Mouse (Mus musculus): ENCODE measurements around the gene Nat8f1. TPM values are rescaled to one million over a fixed set of nuclear protein-coding genes. Genes with fewer than 3 reads are reported as not detected.
"Not testable (repeated sequence)": the region's sequence is repeated elsewhere in the genome, so short reads cannot be mapped to it uniquely, and the experiment has no call there.

Nat8f1 gene
- 10.3 and 12.5 TPM in 2 replicates for polyA plus RNA-seq (2012; rRNA removed)

DNA sequence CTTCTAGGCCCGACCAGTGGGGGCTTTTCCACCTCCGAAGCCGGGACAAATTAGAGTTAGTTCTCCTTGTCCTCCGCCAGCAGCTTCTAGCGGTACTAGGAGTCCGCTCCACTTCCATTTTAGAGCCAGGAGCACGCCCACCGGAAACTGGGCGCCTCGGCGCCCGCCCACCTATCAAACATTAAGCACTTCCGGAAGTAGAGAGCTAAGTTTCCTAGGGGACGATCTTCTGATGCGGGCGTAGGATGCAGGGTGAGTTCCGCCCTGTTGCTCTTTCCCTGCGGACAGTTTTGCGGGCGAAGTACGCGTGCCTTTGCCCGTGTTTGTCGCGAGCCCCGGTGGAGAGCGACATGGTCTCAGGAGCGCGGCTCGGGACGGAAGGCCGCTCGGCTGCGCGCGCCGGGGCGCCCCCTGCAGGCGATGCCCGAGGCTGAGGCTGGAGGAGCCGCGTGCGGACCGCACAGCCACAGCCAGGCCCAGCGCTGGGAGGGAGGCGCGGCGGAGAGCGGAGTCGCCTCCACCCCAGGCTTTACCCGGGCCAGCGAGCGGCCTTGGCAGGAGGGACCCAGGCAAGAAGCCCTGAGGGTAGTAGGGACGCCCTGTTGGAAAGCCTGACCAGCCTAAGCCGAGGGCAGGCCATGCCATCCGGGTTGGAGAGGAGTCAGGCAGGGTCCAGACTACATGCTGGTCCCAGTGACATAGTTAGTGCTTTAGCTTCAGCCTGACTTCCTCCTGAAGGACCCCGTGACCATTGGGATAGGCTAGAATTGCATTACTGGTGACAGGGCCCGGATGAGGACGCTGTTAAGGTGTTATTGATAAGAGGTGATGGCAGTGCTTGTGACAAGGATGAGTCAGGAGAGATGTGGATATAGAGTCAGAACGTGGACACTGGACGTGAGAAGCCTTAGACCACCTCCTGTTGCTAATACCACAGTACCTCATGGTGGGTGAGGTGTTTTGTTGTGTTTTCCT, at the start of gene Nat8f1:
Gene Nat8f1 (minus strand): TSS at position 149 of the 975 bp plus-strand sequence.
- Histone ChIP-seq H3K27ac (ENCODE audit: control insufficient read depth, insufficient read depth, low read length) (peak within 1 kb of the TSS; percentile 70), H3K4me3 (ENCODE audit: control insufficient read depth, insufficient read depth, low read length) (peak within 1 kb of the TSS; percentile 91)
- H3K36me3 ChIP-seq (ENCODE audit: control insufficient read depth, insufficient read depth, low read length); H3K27me3 ChIP-seq (ENCODE audit: control insufficient read depth, insufficient read depth, low read length); H3K4me1 ChIP-seq (replicated peaks; ENCODE audit: control insufficient read depth, insufficient read depth, low read length): not testable (repeated sequence)
- peak; percentile 82 for DNase-seq
- 2% methylated on average over 61 of the region's 61 CpGs for WGBS
- TF ChIP-seq CTCF (IDR thresholded peaks at IDR 0.05; ENCODE audit: borderline replicate concordance, control insufficient read depth, extremely low read depth, insufficient read depth, low read length, poor library complexity) = peak; percentile 95
- 0 out of 2 replicates have a peak, but pooled peaks have one; percentile 14 for TF ChIP-seq POLR2A (IDR thresholded peaks at IDR 0.05; ENCODE audit: control insufficient read depth, extremely low read depth, insufficient read depth, low read length, poor library complexity)

DNA sequence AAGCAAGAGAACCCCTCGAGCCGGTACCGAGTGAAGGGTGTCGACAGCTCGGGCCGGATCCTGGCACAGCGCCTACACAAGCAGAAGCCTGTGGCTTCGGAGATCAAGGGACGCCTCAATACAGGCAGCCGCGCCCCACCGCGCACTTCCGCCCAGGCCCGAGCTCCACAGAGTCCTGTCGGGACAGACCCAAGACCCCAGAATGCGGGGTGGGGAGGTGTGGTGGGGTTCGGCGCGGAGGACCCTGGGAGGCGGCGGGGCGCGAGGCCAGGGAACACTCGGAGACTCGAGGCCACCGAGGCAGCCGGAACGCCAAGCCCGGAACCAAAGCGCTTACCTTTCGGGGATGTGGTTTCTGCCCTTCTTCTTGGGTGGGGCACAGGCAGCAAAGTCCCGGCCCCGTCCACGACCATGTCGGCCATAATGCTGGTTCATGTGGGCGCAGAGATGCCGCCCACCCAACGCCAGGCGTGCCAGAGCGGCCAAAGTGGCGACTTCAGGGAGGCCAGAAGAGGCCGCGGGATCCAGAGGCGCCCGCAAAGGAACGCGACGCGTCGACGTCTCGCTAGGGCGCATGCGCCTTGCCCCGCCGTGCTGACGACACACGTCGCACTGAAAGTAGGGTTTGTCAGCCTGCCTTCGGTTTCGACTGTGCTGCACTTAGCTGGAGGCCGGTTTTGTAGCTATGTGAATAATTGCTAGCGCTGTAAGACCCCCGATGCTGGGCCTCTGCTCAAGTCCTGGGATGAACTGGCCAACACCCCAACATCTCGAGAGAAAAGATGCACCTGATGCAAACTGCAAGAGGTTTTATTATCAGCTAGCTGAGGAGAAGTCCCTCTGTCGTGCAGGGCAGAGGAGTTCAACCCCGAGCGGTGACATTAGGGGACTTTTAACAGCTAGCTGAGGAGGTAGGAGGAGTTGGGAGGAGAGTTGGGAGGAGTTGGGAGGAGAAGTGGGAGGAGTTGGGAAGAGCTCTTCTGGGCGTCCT, 45.9 kb upstream of the Nat8f1 start, which contains the start of gene Dusp11:
Gene Dusp11 (minus strand): TSS at position 567 of the 991 bp plus-strand sequence.
- Histone ChIP-seq H3K36me3 (ENCODE audit: control insufficient read depth, insufficient read depth, low read length) (peaks cover 6% of the 10 kb centered on the region), H3K4me3 (ENCODE audit: control insufficient read depth, insufficient read depth, low read length) (peak within 1 kb of the TSS; percentile 76), H3K4me1 (replicated peaks; ENCODE audit: control insufficient read depth, insufficient read depth, low read length) (peaks cover 6% of the 10 kb centered on the region), H3K27ac (ENCODE audit: control insufficient read depth, insufficient read depth, low read length) (peak within 1 kb of the TSS; percentile 86), H3K27me3 (ENCODE audit: control insufficient read depth, insufficient read depth, low read length) (no peaks in the 10 kb centered on the region)
- peak; percentile 91 for DNase-seq
- under 1% methylated on average over 70 of the region's 70 CpGs for WGBS
- peak; percentile 58; the same call in 1 of the 2 replicates for TF ChIP-seq CTCF (IDR thresholded peaks at IDR 0.05; ENCODE audit: borderline replicate concordance, control insufficient read depth, extremely low read depth, insufficient read depth, low read length, poor library complexity)
- TF ChIP-seq POLR2A (IDR thresholded peaks at IDR 0.05; ENCODE audit: control insufficient read depth, extremely low read depth, insufficient read depth, low read length, poor library complexity) = peak; percentile 83

- no peaks in the 10 kb centered on the region for H3K4me1 ChIP-seq (replicated peaks; ENCODE audit: control insufficient read depth, insufficient read depth, low read length)
- 93% methylated on average over 3 of the region's 3 CpGs for WGBS
- H3K4me3 ChIP-seq (ENCODE audit: control insufficient read depth, insufficient read depth, low read length) = no peak overlapping the region
- H3K27ac ChIP-seq (ENCODE audit: control insufficient read depth, insufficient read depth, low read length) = no peak overlapping the region
- no peak for DNase-seq
- H3K36me3 ChIP-seq (ENCODE audit: control insufficient read depth, insufficient read depth, low read length) = peaks cover 38% of the 10 kb centered on the region
- TF ChIP-seq CTCF (IDR thresholded peaks at IDR 0.05; ENCODE audit: borderline replicate concordance, control insufficient read depth, extremely low read depth, insufficient read depth, low read length, poor library complexity) (no peak), POLR2A (IDR thresholded peaks at IDR 0.05; ENCODE audit: control insufficient read depth, extremely low read depth, insufficient read depth, low read length, poor library complexity) (no peak)
- H3K27me3 ChIP-seq (ENCODE audit: control insufficient read depth, insufficient read depth, low read length) = no peaks in the 10 kb centered on the region
Measured at GRCm38 (mm10) chr6:85957581-85957980, 42.1 kb upstream of the Nat8f1 start.

GRCm38 (mm10) chr6:85948549-85948948, 33.1 kb upstream of the Nat8f1 start:
- no peak for DNase-seq
- peaks cover 96% of the 10 kb centered on the region for H3K36me3 ChIP-seq (ENCODE audit: control insufficient read depth, insufficient read depth, low read length)
- no peak overlapping the region for H3K4me3 ChIP-seq (ENCODE audit: control insufficient read depth, insufficient read depth, low read length)
- WGBS = 94% methylated on average over 6 of the region's 6 CpGs
- no peak for TF ChIP-seq POLR2A (IDR thresholded peaks at IDR 0.05; ENCODE audit: control insufficient read depth, extremely low read depth, insufficient read depth, low read length, poor library complexity)
- TF ChIP-seq CTCF (IDR thresholded peaks at IDR 0.05; ENCODE audit: borderline replicate concordance, control insufficient read depth, extremely low read depth, insufficient read depth, low read length, poor library complexity) = no peak
- no peaks in the 10 kb centered on the region for H3K4me1 ChIP-seq (replicated peaks; ENCODE audit: control insufficient read depth, insufficient read depth, low read length)
- no peak overlapping the region for H3K27ac ChIP-seq (ENCODE audit: control insufficient read depth, insufficient read depth, low read length)
- H3K27me3 ChIP-seq (ENCODE audit: control insufficient read depth, insufficient read depth, low read length) = no peaks in the 10 kb centered on the region

DNA sequence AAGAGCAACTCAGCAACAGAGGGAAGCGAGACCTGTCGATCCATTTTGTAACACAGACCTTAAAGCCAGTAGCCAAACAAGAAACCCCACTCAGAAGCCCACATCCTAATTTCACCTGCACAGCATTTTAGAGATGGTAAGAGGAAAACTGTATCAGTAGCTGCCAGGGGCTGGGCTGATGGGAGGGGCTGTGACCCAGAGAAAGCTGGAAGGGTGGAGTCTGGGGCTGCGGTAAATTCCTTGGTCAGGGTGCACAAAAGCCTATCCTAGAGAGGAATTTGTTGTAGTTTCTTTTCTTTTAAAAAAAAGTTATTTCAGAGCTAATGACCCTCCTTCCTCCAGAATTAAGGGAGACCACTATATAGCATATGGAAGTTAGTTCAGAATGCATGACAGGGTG, 27.0 kb upstream of the Nat8f1 start:
- H3K36me3 ChIP-seq (ENCODE audit: control insufficient read depth, insufficient read depth, low read length) = peaks cover 46% of the 10 kb centered on the region
- WGBS = 100% methylated on average over 3 of the region's 3 CpGs
- H3K27me3 ChIP-seq (ENCODE audit: control insufficient read depth, insufficient read depth, low read length) = no peaks in the 10 kb centered on the region
- H3K4me1 ChIP-seq (replicated peaks; ENCODE audit: control insufficient read depth, insufficient read depth, low read length) = peaks cover 7% of the 10 kb centered on the region; the same call in 1 of the 2 replicates
- TF ChIP-seq POLR2A (IDR thresholded peaks at IDR 0.05; ENCODE audit: control insufficient read depth, extremely low read depth, insufficient read depth, low read length, poor library complexity) = no peak
- no peak for TF ChIP-seq CTCF (IDR thresholded peaks at IDR 0.05; ENCODE audit: borderline replicate concordance, control insufficient read depth, extremely low read depth, insufficient read depth, low read length, poor library complexity)
- DNase-seq = no peak
- no peak overlapping the region for H3K27ac ChIP-seq (ENCODE audit: control insufficient read depth, insufficient read depth, low read length)
- no peak overlapping the region for H3K4me3 ChIP-seq (ENCODE audit: control insufficient read depth, insufficient read depth, low read length)

GRCm38 (mm10) chr6:85938701-85939100, 23.2 kb upstream of the Nat8f1 start:
- no peak for TF ChIP-seq CTCF (IDR thresholded peaks at IDR 0.05; ENCODE audit: borderline replicate concordance, control insufficient read depth, extremely low read depth, insufficient read depth, low read length, poor library complexity)
- no peak for TF ChIP-seq POLR2A (IDR thresholded peaks at IDR 0.05; ENCODE audit: control insufficient read depth, extremely low read depth, insufficient read depth, low read length, poor library complexity)
- Histone ChIP-seq H3K36me3 (ENCODE audit: control insufficient read depth, insufficient read depth, low read length) (peaks cover 9% of the 10 kb centered on the region), H3K27me3 (ENCODE audit: control insufficient read depth, insufficient read depth, low read length) (no peaks in the 10 kb centered on the region), H3K4me1 (replicated peaks; ENCODE audit: control insufficient read depth, insufficient read depth, low read length) (peaks cover 11% of the 10 kb centered on the region), H3K4me3 (ENCODE audit: control insufficient read depth, insufficient read depth, low read length) (no peak overlapping the region), H3K27ac (ENCODE audit: control insufficient read depth, insufficient read depth, low read length) (no peak overlapping the region)
- 85% methylated on average over 10 of the region's 10 CpGs for WGBS
- DNase-seq = no peak

Data from thymus, adult 2 months (tissue).